Mouse (Mus musculus): ENCODE results near the gene Cacna1s.

- TF ChIP-seq CTCF (IDR thresholded peaks at IDR 0.05; ENCODE audit: insufficient read depth, low read depth, low read length) (no peak), POLR2A (IDR thresholded peaks at IDR 0.05; ENCODE audit: insufficient read depth, low read depth, low read length) (no peak)
These were observed 68.2 kb downstream of the Cacna1s start for GRCm38 (mm10) chr1:136120785-136121184.
